Mouse (Mus musculus): ENCODE results near the gene Zbtb38. TPM values are rescaled to one million over a fixed set of nuclear protein-coding genes. Genes with fewer than 3 reads are reported as not detected.

The Zbtb38 gene
- polyA plus RNA-seq, 1 experiment, result 23.8 TPM

- no peaks in the 10 kb centered on the region for H3K36me3 ChIP-seq (ENCODE audit: control insufficient read depth, insufficient read depth, low read length, poor library complexity, severe bottlenecking)
- no peaks in the 10 kb centered on the region for H3K27me3 ChIP-seq (ENCODE audit: control insufficient read depth, insufficient read depth, low read length, poor library complexity, severe bottlenecking)
- H3K27ac ChIP-seq (ENCODE audit: insufficient read depth, low read length), result no peak overlapping the region
- H3K4me3 ChIP-seq (ENCODE audit: low read depth, low read length), result no peak overlapping the region
- H3K9me3 ChIP-seq (replicated peaks; ENCODE audit: control insufficient read depth, insufficient read depth, low read length, poor library complexity, severe bottlenecking), result no peaks in the 10 kb centered on the region
- peak overlapping the region; percentile 6; the same call in 1 of the 2 replicates for H3K9ac ChIP-seq (ENCODE audit: low read depth, poor library complexity, severe bottlenecking)
- TF ChIP-seq CTCF (IDR thresholded peaks at IDR 0.05; ENCODE audit: low read depth, low read length), result peak; percentile 31
- TF ChIP-seq POLR2A (IDR thresholded peaks at IDR 0.05; ENCODE audit: insufficient read depth, low read length), result no peak
- TF ChIP-seq EP300 (IDR thresholded peaks at IDR 0.05; ENCODE audit: insufficient read depth, low read depth, low read length), result no peak
- no peaks in the 10 kb centered on the region for H3K4me1 ChIP-seq (ENCODE audit: control insufficient read depth, insufficient read depth, low read length)
Observed at GRCm38 (mm10) chr9:96790389-96791007, 37.9 kb upstream of the Zbtb38 start.

- no peak overlapping the region for H3K9ac ChIP-seq (ENCODE audit: low read depth, poor library complexity, severe bottlenecking)
- no peak overlapping the region for H3K27ac ChIP-seq (ENCODE audit: insufficient read depth, low read length)
- TF ChIP-seq EP300 (IDR thresholded peaks at IDR 0.05; ENCODE audit: insufficient read depth, low read depth, low read length) (no peak), POLR2A (IDR thresholded peaks at IDR 0.05; ENCODE audit: insufficient read depth, low read length) (no peak), CTCF (IDR thresholded peaks at IDR 0.05; ENCODE audit: low read depth, low read length) (no peak)
- no peaks in the 10 kb centered on the region for H3K27me3 ChIP-seq (ENCODE audit: control insufficient read depth, insufficient read depth, low read length, poor library complexity, severe bottlenecking)
- no peak overlapping the region for H3K4me3 ChIP-seq (ENCODE audit: low read depth, low read length)
- H3K36me3 ChIP-seq (ENCODE audit: control insufficient read depth, insufficient read depth, low read length, poor library complexity, severe bottlenecking), result no peaks in the 10 kb centered on the region
- H3K9me3 ChIP-seq (replicated peaks; ENCODE audit: control insufficient read depth, insufficient read depth, low read length, poor library complexity, severe bottlenecking), result no peaks in the 10 kb centered on the region
- H3K4me1 ChIP-seq (ENCODE audit: control insufficient read depth, insufficient read depth, low read length), result no peaks in the 10 kb centered on the region
Observed at GRCm38 (mm10) chr9:96789906-96790305, 37.3 kb upstream of the Zbtb38 start.

- TF ChIP-seq EP300 (IDR thresholded peaks at IDR 0.05; ENCODE audit: insufficient read depth, low read depth, low read length) (no peak), POLR2A (IDR thresholded peaks at IDR 0.05; ENCODE audit: insufficient read depth, low read length) (no peak), CTCF (IDR thresholded peaks at IDR 0.05; ENCODE audit: low read depth, low read length) (no peak)
- no peaks in the 10 kb centered on the region for H3K9me3 ChIP-seq (replicated peaks; ENCODE audit: control insufficient read depth, insufficient read depth, low read length, poor library complexity, severe bottlenecking)
- H3K9ac ChIP-seq (ENCODE audit: low read depth, poor library complexity, severe bottlenecking), result no peak overlapping the region
- no peaks in the 10 kb centered on the region for H3K4me1 ChIP-seq (ENCODE audit: control insufficient read depth, insufficient read depth, low read length)
- no peaks in the 10 kb centered on the region for H3K36me3 ChIP-seq (ENCODE audit: control insufficient read depth, insufficient read depth, low read length, poor library complexity, severe bottlenecking)
- H3K27ac ChIP-seq (ENCODE audit: insufficient read depth, low read length), result no peak overlapping the region
- H3K27me3 ChIP-seq (ENCODE audit: control insufficient read depth, insufficient read depth, low read length, poor library complexity, severe bottlenecking), result no peaks in the 10 kb centered on the region
- H3K4me3 ChIP-seq (ENCODE audit: low read depth, low read length), result no peak overlapping the region
Observed at GRCm38 (mm10) chr9:96787797-96788196, 35.2 kb upstream of the Zbtb38 start.

GRCm38 (mm10) chr9:96785871-96786342 lies 33.3 kb upstream of the Zbtb38 start:
- H3K9me3 ChIP-seq (replicated peaks; ENCODE audit: control insufficient read depth, insufficient read depth, low read length, poor library complexity, severe bottlenecking), result no peaks in the 10 kb centered on the region
- H3K9ac ChIP-seq (ENCODE audit: low read depth, poor library complexity, severe bottlenecking), result no peak overlapping the region
- H3K4me3 ChIP-seq (ENCODE audit: low read depth, low read length), result no peak overlapping the region
- H3K36me3 ChIP-seq (ENCODE audit: control insufficient read depth, insufficient read depth, low read length, poor library complexity, severe bottlenecking), result no peaks in the 10 kb centered on the region
- H3K4me1 ChIP-seq (ENCODE audit: control insufficient read depth, insufficient read depth, low read length), result no peaks in the 10 kb centered on the region
- H3K27ac ChIP-seq (ENCODE audit: insufficient read depth, low read length), result no peak overlapping the region
- H3K27me3 ChIP-seq (ENCODE audit: control insufficient read depth, insufficient read depth, low read length, poor library complexity, severe bottlenecking), result no peaks in the 10 kb centered on the region
- TF ChIP-seq EP300 (IDR thresholded peaks at IDR 0.05; ENCODE audit: insufficient read depth, low read depth, low read length) (no peak), POLR2A (IDR thresholded peaks at IDR 0.05; ENCODE audit: insufficient read depth, low read length) (no peak), CTCF (IDR thresholded peaks at IDR 0.05; ENCODE audit: low read depth, low read length) (no peak)

- H3K27me3 ChIP-seq (ENCODE audit: control insufficient read depth, insufficient read depth, low read length, poor library complexity, severe bottlenecking), result no peaks in the 10 kb centered on the region
- TF ChIP-seq POLR2A (IDR thresholded peaks at IDR 0.05; ENCODE audit: insufficient read depth, low read length) (no peak), CTCF (IDR thresholded peaks at IDR 0.05; ENCODE audit: low read depth, low read length) (no peak), EP300 (IDR thresholded peaks at IDR 0.05; ENCODE audit: insufficient read depth, low read depth, low read length) (no peak)
- H3K36me3 ChIP-seq (ENCODE audit: control insufficient read depth, insufficient read depth, low read length, poor library complexity, severe bottlenecking), result no peaks in the 10 kb centered on the region
- no peaks in the 10 kb centered on the region for H3K9me3 ChIP-seq (replicated peaks; ENCODE audit: control insufficient read depth, insufficient read depth, low read length, poor library complexity, severe bottlenecking)
- H3K4me3 ChIP-seq (ENCODE audit: low read depth, low read length), result no peak overlapping the region
- no peaks in the 10 kb centered on the region for H3K4me1 ChIP-seq (ENCODE audit: control insufficient read depth, insufficient read depth, low read length)
- no peak overlapping the region for H3K27ac ChIP-seq (ENCODE audit: insufficient read depth, low read length)
- no peak overlapping the region for H3K9ac ChIP-seq (ENCODE audit: low read depth, poor library complexity, severe bottlenecking)
Observed at GRCm38 (mm10) chr9:96785187-96785586, 32.6 kb upstream of the Zbtb38 start.

- no peak overlapping the region for H3K27ac ChIP-seq (ENCODE audit: insufficient read depth, low read length)
- TF ChIP-seq CTCF (IDR thresholded peaks at IDR 0.05; ENCODE audit: low read depth, low read length) (no peak), POLR2A (IDR thresholded peaks at IDR 0.05; ENCODE audit: insufficient read depth, low read length) (no peak), EP300 (IDR thresholded peaks at IDR 0.05; ENCODE audit: insufficient read depth, low read depth, low read length) (no peak)
- no peaks in the 10 kb centered on the region for H3K36me3 ChIP-seq (ENCODE audit: control insufficient read depth, insufficient read depth, low read length, poor library complexity, severe bottlenecking)
- H3K4me1 ChIP-seq (ENCODE audit: control insufficient read depth, insufficient read depth, low read length), result no peaks in the 10 kb centered on the region
- no peaks in the 10 kb centered on the region for H3K27me3 ChIP-seq (ENCODE audit: control insufficient read depth, insufficient read depth, low read length, poor library complexity, severe bottlenecking)
- no peak overlapping the region for H3K4me3 ChIP-seq (ENCODE audit: low read depth, low read length)
- no peak overlapping the region for H3K9ac ChIP-seq (ENCODE audit: low read depth, poor library complexity, severe bottlenecking)
- no peaks in the 10 kb centered on the region for H3K9me3 ChIP-seq (replicated peaks; ENCODE audit: control insufficient read depth, insufficient read depth, low read length, poor library complexity, severe bottlenecking)
Observed at GRCm38 (mm10) chr9:96783667-96784066, 31.0 kb upstream of the Zbtb38 start.

All from ES-Bruce4 (cell line).